Mouse (Mus musculus): ENCODE measurements at regions not wholly inside any gene's neighbourhood (a gene's known extent, or its start where the extent isn't known, plus 50 kb on each side); places are given as distances from the start of the nearest gene placed in this dataset.

DNA sequence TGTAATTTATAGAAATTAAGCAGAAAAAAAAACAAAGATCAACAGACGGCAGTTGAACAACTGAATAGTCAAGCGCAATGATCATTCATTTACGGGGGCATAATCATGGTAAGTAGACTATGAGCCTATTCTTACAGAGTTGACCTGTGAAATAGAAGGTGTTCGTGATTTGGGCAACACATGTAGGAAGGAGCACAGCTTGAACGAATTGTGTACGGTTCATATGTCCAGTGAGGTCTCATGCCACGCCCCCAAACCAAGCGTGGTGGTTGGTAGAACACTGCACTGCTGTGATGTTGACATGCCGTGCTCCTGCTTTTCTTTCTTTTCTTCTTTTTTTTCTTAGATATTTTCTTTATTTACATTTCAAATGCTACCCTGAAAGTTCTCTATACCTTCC, 563.1 kb downstream of the Etv1 start:
- no peak for DNase-seq (ENCODE audit: low spot score in 2 of 2)

DNA sequence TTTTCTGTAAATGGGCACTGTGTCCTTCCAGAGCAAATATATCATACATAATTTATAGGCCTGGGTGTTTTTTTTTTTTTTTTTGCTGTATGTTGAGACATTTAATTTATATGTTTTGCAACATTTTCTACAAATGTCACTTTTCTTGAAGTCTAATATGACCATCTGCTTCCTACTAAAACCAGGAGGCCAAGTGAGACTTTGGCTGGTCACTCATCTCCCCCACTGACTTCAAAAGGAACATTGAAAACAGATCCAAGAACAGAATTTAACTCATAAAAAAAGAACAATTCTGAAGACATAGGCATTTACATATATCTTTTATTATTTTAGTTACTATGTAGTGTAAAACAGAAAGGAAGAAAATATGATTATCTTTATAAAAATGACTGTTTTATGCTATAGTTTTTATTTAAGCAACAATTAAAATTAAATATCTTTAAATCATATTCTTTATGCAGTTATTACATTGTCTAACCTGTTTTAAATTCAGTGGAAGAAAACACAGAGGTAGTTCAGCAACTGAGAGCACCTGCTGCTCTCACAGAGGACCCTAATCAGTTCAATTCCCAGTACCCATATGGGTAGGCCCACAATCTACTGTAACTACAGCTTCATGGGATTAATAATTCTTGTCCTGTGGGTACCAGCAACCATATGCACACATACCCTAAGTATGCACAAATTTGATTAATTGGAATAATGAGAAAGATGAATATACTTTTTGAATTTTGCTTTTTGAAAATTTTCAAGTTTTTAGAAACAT, 592.5 kb downstream of the Etv1 start:
- no peak for DNase-seq (ENCODE audit: low spot score in 2 of 2)

DNA sequence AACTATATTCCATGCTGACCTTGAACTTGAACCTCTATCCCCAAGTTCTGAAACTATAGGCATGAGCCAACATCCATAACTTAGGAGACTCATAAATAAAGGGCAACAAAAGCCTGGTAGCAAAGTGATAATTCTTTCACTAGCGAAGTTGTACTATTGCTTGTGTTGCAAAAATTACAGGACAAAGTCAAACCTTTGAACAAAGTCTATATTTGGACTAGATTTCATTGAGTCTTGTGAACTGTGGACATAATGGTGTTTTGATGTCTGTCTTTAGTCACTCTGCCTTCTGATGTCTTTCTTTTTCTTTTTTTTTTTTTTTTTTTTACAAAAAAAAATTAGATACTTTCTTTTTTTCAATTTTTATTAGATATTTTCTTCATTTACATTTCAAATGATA, 594.5 kb downstream of the Etv1 start:
- DNase-seq (ENCODE audit: low spot score in 2 of 2): no peak
